Mouse (Mus musculus): ENCODE results near the gene Slc36a1.

DNA sequence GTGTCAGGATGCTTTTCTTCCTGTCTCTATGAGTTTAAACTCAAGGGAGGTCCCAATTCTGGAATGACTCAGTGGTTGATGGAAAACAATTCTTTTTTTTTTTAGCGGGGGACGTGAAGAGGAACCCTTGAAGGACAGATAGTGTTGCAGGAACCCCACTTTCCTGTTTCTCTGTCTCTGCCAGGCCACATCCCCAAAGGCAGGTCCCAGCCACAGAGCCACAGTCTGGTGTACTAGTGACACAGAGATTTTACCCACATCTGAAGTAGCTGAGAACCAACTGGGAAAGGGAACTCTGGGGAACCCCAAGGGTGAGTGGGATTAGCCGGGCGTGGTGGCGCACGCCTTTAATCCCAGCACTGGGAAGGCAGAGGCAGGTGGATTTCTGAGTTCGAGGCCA lies 38.4 kb upstream of the Slc36a1 start:
- no peak for TF ChIP-seq TAL1 (IDR thresholded peaks at IDR 0.05; ENCODE audit: low read length)
- TF ChIP-seq GATA1 (IDR thresholded peaks at IDR 0.05; ENCODE audit: low read length): no peak
